Mouse (Mus musculus) heart, adult 9 months (tissue): ENCODE measurements around the gene Dbh.

ENCODE experiments used
- DNase-seq, 2 experiments: peaks; one replicate each; pipeline ENCODE4 v3.0.0; 2022; ENCODE audit warnings: low spot score in 2 of 2

Dbh gene

GRCm38 (mm10) chr2:27163851-27164250, 1.2 kb upstream of the Dbh start:
- no peak for DNase-seq

- no peak for DNase-seq
These were observed 1.0 kb downstream of the Dbh start for GRCm38 (mm10) chr2:27166074-27166473.

GRCm38 (mm10) chr2:27166999-27167398, 2.0 kb downstream of the Dbh start:
- DNase-seq = no peak

- DNase-seq = no peak
These were observed 9.2 kb downstream of the Dbh start for GRCm38 (mm10) chr2:27174242-27174641.

GRCm38 (mm10) chr2:27175696-27176267, 10.7 kb downstream of the Dbh start:
- DNase-seq = no peak

GRCm38 (mm10) chr2:27179101-27179500, 14.1 kb downstream of the Dbh start:
- DNase-seq = peak in 1 of 2 experiments; percentile 30

- DNase-seq = peak; percentile 59 to 69
These were observed 16.9 kb downstream of the Dbh start for GRCm38 (mm10) chr2:27181907-27182306.

- no peak for DNase-seq
These were observed 18.7 kb downstream of the Dbh start for GRCm38 (mm10) chr2:27183734-27184133.

GRCm38 (mm10) chr2:27187531-27187930, 22.5 kb downstream of the Dbh start:
- no peak for DNase-seq

- DNase-seq = no peak
These were observed 25.0 kb downstream of the Dbh start for GRCm38 (mm10) chr2:27189994-27190393.

- DNase-seq = peak in 1 of 2 experiments; percentile 44
These were observed 33.7 kb downstream of the Dbh start for GRCm38 (mm10) chr2:27198551-27199246.

GRCm38 (mm10) chr2:27200586-27200985, 35.6 kb downstream of the Dbh start:
- DNase-seq = no peak

GRCm38 (mm10) chr2:27205666-27206065, 40.6 kb downstream of the Dbh start:
- DNase-seq = peak; percentile 62 to 65

GRCm38 (mm10) chr2:27206128-27206797, 41.2 kb downstream of the Dbh start:
- peak; percentile 86 to 88 for DNase-seq

GRCm38 (mm10) chr2:27207126-27207525, 42.1 kb downstream of the Dbh start:
- DNase-seq = peak; percentile 86 to 89

GRCm38 (mm10) chr2:27209370-27209769, 44.3 kb downstream of the Dbh start:
- no peak for DNase-seq

- DNase-seq = peak; percentile 58 to 66
These were observed 44.8 kb downstream of the Dbh start for GRCm38 (mm10) chr2:27209816-27210215.

GRCm38 (mm10) chr2:27210255-27210654, 45.2 kb downstream of the Dbh start:
- peak in 1 of 2 experiments; percentile 44 for DNase-seq

GRCm38 (mm10) chr2:27210676-27211210, 45.7 kb downstream of the Dbh start:
- DNase-seq = no peak

- peak in 1 of 2 experiments; percentile 70 for DNase-seq
These were observed 47.2 kb downstream of the Dbh start for GRCm38 (mm10) chr2:27211966-27212893.

GRCm38 (mm10) chr2:27215537-27215936, 50.5 kb downstream of the Dbh start:
- DNase-seq = no peak
